Mouse (Mus musculus): ENCODE data around the gene Enc1.

GRCm38 (mm10) chr13:97250148-97250547 lies 9.2 kb downstream of the Enc1 start:
- TF ChIP-seq ZC3H11A (IDR thresholded peaks at IDR 0.05; ENCODE audit: borderline replicate concordance, low read depth, low read length): no peak
- no peak for TF ChIP-seq HCFC1 (IDR thresholded peaks at IDR 0.05; ENCODE audit: borderline replicate concordance, insufficient read depth, low read length)

Measured in ES-E14 (cell line).